Mouse (Mus musculus) CD4-positive helper T cell, adult 2 months (primary cell): ENCODE results near the gene Ampd3.

ENCODE experiments used
- DNase-seq: peaks from one replicate; pipeline ENCODE4 v3.0.0-alpha.2; 2012; ENCODE audit warnings: low read depth, missing footprints, low spot score

The Ampd3 gene

GRCm38 (mm10) chr7:110834522-110834921, 66.5 kb downstream of the Ampd3 start:
- no peak for DNase-seq

- DNase-seq = no peak
Measured at GRCm38 (mm10) chr7:110840332-110840731, 72.3 kb downstream of the Ampd3 start.

GRCm38 (mm10) chr7:110843916-110844874, 76.2 kb downstream of the Ampd3 start, which contains the start of gene Rnf141:
Rnf141 (minus strand) TSS chr7:110844457.
- peak; percentile 97 for DNase-seq

- DNase-seq = no peak
Measured at GRCm38 (mm10) chr7:110847321-110847720, 79.3 kb downstream of the Ampd3 start.

GRCm38 (mm10) chr7:110848371-110848770, 80.4 kb downstream of the Ampd3 start:
- no peak for DNase-seq

- no peak for DNase-seq
Measured at GRCm38 (mm10) chr7:110851541-110852203, 83.7 kb downstream of the Ampd3 start.

- DNase-seq = no peak
Measured at GRCm38 (mm10) chr7:110853611-110854010, 85.6 kb downstream of the Ampd3 start.

GRCm38 (mm10) chr7:110854519-110854918, 86.5 kb downstream of the Ampd3 start:
- no peak for DNase-seq

- DNase-seq = no peak
Measured at GRCm38 (mm10) chr7:110854927-110855546, 87.0 kb downstream of the Ampd3 start.

GRCm38 (mm10) chr7:110855604-110856003, 87.6 kb downstream of the Ampd3 start:
- DNase-seq = no peak

- DNase-seq = no peak
Measured at GRCm38 (mm10) chr7:110860129-110860528, 92.1 kb downstream of the Ampd3 start.
